Mouse (Mus musculus) myocyte (in vitro differentiated cells): ENCODE results near the gene Nt5dc2. TPM values are rescaled to one million over a fixed set of nuclear protein-coding genes. Genes with fewer than 3 reads are reported as not detected.
A peak's percentile ranks its signal among the peaks of the same experiment; 100 is the strongest.

Experiments used
- H3K27me3 ChIP-seq: one replicate; pipeline ENCODE4 v1.6.1; 2011; ENCODE audit not compliant: control insufficient read depth, insufficient read depth, insufficient read length
- H3K36me3 ChIP-seq: one replicate; pipeline ENCODE4 v1.6.1; 2011; ENCODE audit not compliant: control insufficient read depth, insufficient read depth
- H3K4me2 ChIP-seq: one replicate; pipeline ENCODE4 v1.6.1; 2011; ENCODE audit warnings: low read depth, control low read depth
- H3K4me3 ChIP-seq: one replicate; pipeline ENCODE4 v1.5.1; 2011; ENCODE audit warnings: mild to moderate bottlenecking, control low read depth, moderate library complexity
- H3K79me2 ChIP-seq: one replicate; pipeline ENCODE4 v1.6.1; 2011; ENCODE audit not compliant: control insufficient read depth, insufficient read depth
- H3ac ChIP-seq: one replicate; pipeline ENCODE4 v1.6.1; 2011; ENCODE audit not compliant: control insufficient read depth, insufficient read length
- CEBPB ChIP-seq: IDR thresholded peaks from 2 replicates; pipeline ENCODE4 v1.6.1; 2011; ENCODE audit warnings: mild to moderate bottlenecking, moderate library complexity; ENCODE audit not compliant: poor library complexity, insufficient read depth, severe bottlenecking
- E2F4 ChIP-seq: IDR thresholded peaks from one replicate; pipeline ENCODE4 v1.6.1; 2011; ENCODE audit warnings: mild to moderate bottlenecking, control low read depth, moderate library complexity; ENCODE audit not compliant: insufficient read depth
- MAX ChIP-seq: IDR thresholded peaks from one replicate; pipeline ENCODE4 v1.6.1; 2011; ENCODE audit warnings: low read depth, mild to moderate bottlenecking, control low read depth
- MYOD1 ChIP-seq, 3 experiments: IDR thresholded peaks; one replicate each; pipeline ENCODE4 v1.6.1; 2011; ENCODE audit warnings: control low read depth in 2 of 3, low read depth in 2 of 3, mild to moderate bottlenecking in 2 of 3, moderate library complexity in 1 of 3; ENCODE audit not compliant: insufficient read length in 2 of 3, control insufficient read depth in 1 of 3
- MYOG ChIP-seq, 3 experiments: IDR thresholded peaks; one replicate each; pipeline ENCODE4 v1.6.1; 2011; ENCODE audit warnings: control low read depth in 2 of 3, low read depth in 2 of 3, mild to moderate bottlenecking in 2 of 3; ENCODE audit not compliant: insufficient read length in 2 of 3, control insufficient read depth in 1 of 3, insufficient read depth in 1 of 3
- POLR2A ChIP-seq: IDR thresholded peaks from one replicate; pipeline ENCODE4 v1.6.1; 2011; ENCODE audit warnings: low read depth, mild to moderate bottlenecking, control low read depth, moderate library complexity; ENCODE audit not compliant: insufficient read length
- POLR2AphosphoS2 ChIP-seq: IDR thresholded peaks from one replicate; pipeline ENCODE4 v1.6.1; 2011; ENCODE audit warnings: low read depth, control low read depth; ENCODE audit not compliant: insufficient read length
- REST ChIP-seq: IDR thresholded peaks from one replicate; pipeline ENCODE4 v1.6.1; 2011; ENCODE audit warnings: mild to moderate bottlenecking, control low read depth, moderate library complexity; ENCODE audit not compliant: insufficient read depth, insufficient read length
- SRF ChIP-seq: IDR thresholded peaks from one replicate; pipeline ENCODE4 v1.6.1; 2011; ENCODE audit warnings: low read depth; ENCODE audit not compliant: control insufficient read depth, insufficient read length
- TCF12 ChIP-seq: IDR thresholded peaks from one replicate; pipeline ENCODE4 v1.6.1; 2011; ENCODE audit warnings: mild to moderate bottlenecking, control low read depth; ENCODE audit not compliant: poor library complexity, insufficient read depth, severe bottlenecking
- TCF3 ChIP-seq: IDR thresholded peaks from one replicate; pipeline ENCODE4 v1.6.1; 2011; ENCODE audit warnings: low read depth, control low read depth; ENCODE audit not compliant: insufficient read length
- USF1 ChIP-seq: IDR thresholded peaks from one replicate; pipeline ENCODE4 v1.6.1; 2011; ENCODE audit warnings: low read depth, mild to moderate bottlenecking, control low read depth, moderate library complexity
- polyA plus RNA-seq: library from polyadenylated mRNA; unstranded; fragments of >200 nt; fragmentation: generic; extraction: Trizol; gene quantifications from one replicate; pipeline ENCODE4 v1.2.1, GENCODE M21; 2012; ENCODE audit warnings: missing spikeins

Nt5dc2 gene
- polyA plus RNA-seq, 1 experiment, result 243 TPM

DNA sequence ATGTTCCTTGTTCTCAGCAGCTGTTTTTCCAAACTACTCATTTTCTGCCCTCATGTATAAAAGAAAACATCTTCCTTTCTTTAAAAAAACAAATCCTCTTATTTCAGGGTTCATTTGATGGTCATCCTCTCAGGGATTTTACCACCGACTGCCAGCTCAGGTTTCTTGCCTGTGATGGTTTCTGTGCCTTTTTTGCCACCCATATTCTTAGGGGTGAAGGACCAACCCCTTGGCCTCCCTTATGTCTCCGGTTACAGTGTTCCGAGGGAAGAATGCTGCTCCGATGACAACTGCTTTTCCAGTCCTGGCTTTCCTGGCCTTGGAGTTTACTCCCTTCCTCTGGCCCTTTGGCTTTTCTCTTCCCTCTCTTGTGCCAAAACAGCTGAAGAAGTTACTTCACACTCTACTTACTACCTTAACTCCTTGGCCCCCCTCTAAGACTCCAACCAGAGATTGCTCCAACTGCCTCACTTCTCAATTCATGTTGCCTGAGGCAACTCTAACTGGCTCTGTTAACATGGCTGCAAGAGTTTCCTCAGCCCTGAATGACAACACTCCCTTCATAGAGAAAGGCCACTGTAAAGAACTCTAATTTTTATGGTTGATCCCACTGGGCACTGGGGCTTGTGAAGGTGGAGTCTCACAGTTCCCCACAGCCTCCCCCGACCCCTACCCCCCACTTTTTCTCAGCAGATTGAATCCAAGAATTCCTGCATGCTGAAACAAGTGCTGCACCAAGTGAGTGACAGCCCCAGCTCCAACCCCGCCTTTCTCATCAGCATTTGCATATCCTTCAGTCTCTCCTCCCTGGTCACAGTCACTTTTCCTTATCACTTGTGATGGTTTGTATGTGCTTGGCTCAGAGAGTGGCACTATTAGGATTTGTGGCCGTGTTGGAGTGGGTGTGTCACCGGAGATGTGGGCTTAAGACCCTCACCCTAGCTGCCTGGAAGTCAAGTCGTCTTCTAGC is 5.5 kb upstream of the Nt5dc2 start:
- H3K36me3 ChIP-seq, result peaks cover 16% of the 10 kb centered on the region
- H3K79me2 ChIP-seq, result peaks cover 28% of the 10 kb centered on the region
- peak overlapping the region; percentile 94 for H3K4me3 ChIP-seq
- peak overlapping the region; percentile 61 for H3K4me2 ChIP-seq
- H3ac ChIP-seq, result no peak overlapping the region
- TF ChIP-seq MYOG (IDR thresholded peaks at IDR 0.05; ENCODE audit: control insufficient read depth in 1 of 3, insufficient read depth in 1 of 3, insufficient read length in 2 of 3, low read depth in 2 of 3) (peak in 1 of 3 experiments; percentile 21), CEBPB (no peak), POLR2AphosphoS2 (no peak), USF1 (no peak), REST (no peak)
- H3K27me3 ChIP-seq, result no peaks in the 10 kb centered on the region

DNA sequence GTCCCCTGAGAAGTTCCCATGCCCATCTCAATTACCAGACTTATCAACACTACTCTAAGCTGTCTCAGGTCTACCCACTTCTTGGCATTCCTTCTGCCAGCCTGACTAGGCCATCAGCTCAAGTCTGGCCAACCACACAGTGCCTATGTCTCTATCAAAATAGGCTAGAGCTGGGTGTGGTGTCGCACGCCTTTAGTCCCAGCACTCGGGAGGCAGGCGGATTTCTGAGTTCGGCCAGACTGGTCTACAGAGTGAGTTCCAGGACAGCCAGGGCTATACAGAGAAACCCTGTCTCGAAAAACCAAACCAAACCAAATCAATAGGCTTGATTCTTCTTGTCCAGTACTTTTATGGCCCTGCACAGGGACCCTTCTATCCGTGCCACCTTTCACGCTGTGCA is 4.0 kb upstream of the Nt5dc2 start:
- peak overlapping the region; percentile 81 for H3K4me2 ChIP-seq

DNA sequence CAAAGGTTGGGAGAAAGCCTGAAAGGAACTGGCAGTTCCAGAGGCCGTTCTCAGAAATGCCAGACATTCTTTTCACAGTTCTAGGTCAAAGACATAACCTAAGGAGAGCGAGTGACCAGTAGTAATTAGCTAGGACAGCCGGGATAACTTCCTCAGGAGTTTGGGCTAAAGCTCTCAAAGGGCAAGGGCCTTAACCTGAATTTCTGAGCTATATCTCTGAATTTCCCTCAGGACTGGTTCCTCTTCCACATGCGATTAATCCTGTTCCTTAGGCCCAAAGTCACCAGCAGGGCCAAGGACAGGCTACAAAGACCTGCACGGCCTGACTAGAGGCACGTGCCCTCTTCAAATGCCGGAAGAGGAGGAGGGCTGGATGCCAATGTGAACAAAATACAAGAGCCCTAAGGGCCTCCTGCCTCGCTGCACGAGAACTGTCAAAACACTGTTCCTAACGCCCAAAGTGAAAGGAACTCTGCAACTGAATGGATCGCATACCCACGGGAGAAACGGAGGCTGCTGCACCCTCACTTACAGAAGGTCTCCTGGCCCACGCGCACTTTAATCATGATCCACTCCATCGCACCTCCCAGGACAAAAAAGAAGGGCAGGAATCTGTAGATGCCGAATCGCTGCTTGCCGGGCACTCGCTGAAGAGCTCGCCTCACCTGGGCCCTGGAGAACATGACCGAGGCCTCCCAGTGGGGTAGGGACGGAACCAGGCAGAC is 2.6 kb upstream of the Nt5dc2 start:
- TF ChIP-seq TCF12, result no peak
- TF ChIP-seq USF1, result peak; percentile 66
- Histone ChIP-seq H3K4me3 (peak overlapping the region; percentile 94), H3ac (peak overlapping the region; percentile 29), H3K4me2 (peak overlapping the region; percentile 81), H3K36me3 (peaks cover 5% of the 10 kb centered on the region), H3K79me2 (peaks cover 28% of the 10 kb centered on the region), H3K27me3 (no peaks in the 10 kb centered on the region)

More for the DNA sequence above, 4.0 kb upstream of the Nt5dc2 start:
- no peak for TF ChIP-seq MYOG (IDR thresholded peaks at IDR 0.05; ENCODE audit: control insufficient read depth in 1 of 3, insufficient read depth in 1 of 3, insufficient read length in 2 of 3, low read depth in 2 of 3)
- no peak for TF ChIP-seq POLR2A
- TF ChIP-seq MYOD1 (IDR thresholded peaks at IDR 0.05; ENCODE audit: control insufficient read depth in 1 of 3, insufficient read length in 2 of 3, low read depth in 2 of 3), result no peak
- no peak for TF ChIP-seq REST
- TF ChIP-seq CEBPB, result no peak
- peak; percentile 21 for TF ChIP-seq POLR2AphosphoS2
- TF ChIP-seq SRF, result no peak
- H3K4me3 ChIP-seq, result peak overlapping the region; percentile 94
- no peak overlapping the region for H3ac ChIP-seq
- H3K79me2 ChIP-seq, result peaks cover 28% of the 10 kb centered on the region
- peaks cover 5% of the 10 kb centered on the region for H3K36me3 ChIP-seq
- no peaks in the 10 kb centered on the region for H3K27me3 ChIP-seq

DNA sequence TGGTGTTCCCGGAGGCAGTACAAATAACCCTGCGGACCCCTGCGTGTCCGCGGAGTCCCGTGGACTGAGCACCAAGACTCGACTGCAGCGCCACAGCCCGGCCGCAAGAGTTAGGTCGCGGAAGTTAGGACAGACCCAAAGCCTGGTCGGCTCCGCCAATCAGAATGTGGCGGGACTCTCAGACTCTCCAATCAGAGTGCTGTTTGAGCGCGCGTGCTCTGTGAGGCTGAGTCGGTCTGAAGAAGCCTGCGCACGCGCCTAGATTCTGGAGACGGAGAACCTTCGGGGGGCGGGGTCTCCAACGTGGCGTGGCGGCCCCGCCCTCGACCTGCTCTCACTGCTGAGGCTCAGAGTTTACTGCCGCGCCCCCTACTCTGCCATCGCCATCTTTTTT is 2.0 kb upstream of the Nt5dc2 start, which contains the start of gene Smim4:
Gene Smim4 (minus strand): TSS at position 131 of the 394 bp plus-strand sequence.
- H3K27me3 ChIP-seq, result no peaks in the 10 kb centered on the region
- peak within 1 kb of the TSS; percentile 29 for H3ac ChIP-seq
- peaks cover 28% of the 10 kb centered on the region for H3K79me2 ChIP-seq
- H3K4me2 ChIP-seq, result peak within 1 kb of the TSS; percentile 81
- H3K36me3 ChIP-seq, result peaks cover 3% of the 10 kb centered on the region
- H3K4me3 ChIP-seq, result peak within 1 kb of the TSS; percentile 94
- no peak for TF ChIP-seq TCF3
- TF ChIP-seq MYOG (IDR thresholded peaks at IDR 0.05; ENCODE audit: control insufficient read depth in 1 of 3, insufficient read depth in 1 of 3, insufficient read length in 2 of 3, low read depth in 2 of 3), result no peak
- TF ChIP-seq E2F4, result peak; percentile 75
- TF ChIP-seq CEBPB, result no peak
- TF ChIP-seq MYOD1 (IDR thresholded peaks at IDR 0.05; ENCODE audit: control insufficient read depth in 1 of 3, insufficient read length in 2 of 3, low read depth in 2 of 3), result no peak
- peak; percentile 87 for TF ChIP-seq POLR2A
- no peak for TF ChIP-seq MAX
- peak; percentile 88 for TF ChIP-seq POLR2AphosphoS2
- no peak for TF ChIP-seq TCF12
- no peak for TF ChIP-seq REST
